Mouse (Mus musculus) heart, adult 2 months (tissue): ENCODE measurements around the gene 4933428G20Rik. TPM values are rescaled to one million over a fixed set of nuclear protein-coding genes. Genes with fewer than 3 reads are reported as not detected.
A peak's percentile ranks its signal among the peaks of the same experiment; 100 is the strongest.

Source experiments
- DNase-seq, 2 experiments: peaks; one replicate each; pipeline ENCODE4 v3.0.0; 2021
- H3K27ac ChIP-seq: fragments of 200-600 bp; 2 replicates; pipeline ENCODE4 v1.8.1; 2022
- H3K27me3 ChIP-seq: fragments of 200-500 bp; 2 replicates; pipeline ENCODE4 v1.6.1; 2012; ENCODE audit warnings: mild to moderate bottlenecking, low read length, inconsistent platforms, mixed read lengths; ENCODE audit not compliant: control insufficient read depth, insufficient read depth
- H3K36me3 ChIP-seq: fragments of 200-500 bp; 2 replicates; pipeline ENCODE4 v1.6.1; 2012; ENCODE audit warnings: low read length, inconsistent platforms; ENCODE audit not compliant: control insufficient read depth, insufficient read depth
- H3K4me1 ChIP-seq: fragments of 200-500 bp; 2 replicates; pipeline ENCODE4 v1.6.1; 2011; ENCODE audit warnings: low read length; ENCODE audit not compliant: control insufficient read depth, insufficient read depth
- H3K4me3 ChIP-seq: fragments of 200-600 bp; 2 replicates; pipeline ENCODE4 v1.8.1; 2022
- H3K79me2 ChIP-seq: fragments of 200-500 bp; replicated peaks from 2 replicates; pipeline ENCODE4 v1.6.1; 2012; ENCODE audit warnings: mild to moderate bottlenecking, inconsistent platforms, low read length, moderate library complexity, mixed read lengths; ENCODE audit not compliant: control insufficient read depth, insufficient read depth
- H3K9ac ChIP-seq: fragments of 200-500 bp; 2 replicates; pipeline ENCODE4 v1.6.1; 2012; ENCODE audit warnings: low read depth, mild to moderate bottlenecking, control low read depth, inconsistent platforms, low read length, mixed read lengths
- CTCF ChIP-seq: fragments of 200-600 bp; IDR thresholded peaks from 2 replicates; pipeline ENCODE4 v1.8.1; 2022; ENCODE audit warnings: antibody characterized with exemption, mild to moderate bottlenecking, moderate library complexity
- EP300 ChIP-seq: fragments of 200-500 bp; IDR thresholded peaks from 2 replicates; pipeline ENCODE4 v1.6.1; 2011; ENCODE audit warnings: low read depth, low read length, control low read depth; ENCODE audit not compliant: insufficient read depth
- POLR2A ChIP-seq: fragments of 200-500 bp; IDR thresholded peaks from 2 replicates; pipeline ENCODE4 v1.6.1; 2011; ENCODE audit warnings: mild to moderate bottlenecking, low read depth, low read length, control low read depth; ENCODE audit not compliant: insufficient read depth
- WGBS: fragments of 180-500 bp; shearing (Covaris S2); methylation state at CpG from one replicate; pipeline ENCODE4 v1.1.7; 2018; 5-methylcytosine and 5-hydroxymethylcytosine counted together
- intact Hi-C: fragments of 180-260 bp; cut with DNase I; formaldehyde crosslinking; loops from one replicate; pipeline ENCODE4 v1.15.1; 2025
- polyA plus RNA-seq: library from polyadenylated mRNA; depleted of rRNA; stranded (reverse); fragments of >200 nt; gene quantifications from 2 replicates; pipeline ENCODE4 v1.2.3, GENCODE M21; 2012
- total RNA-seq, 2 experiments: library from RNA; stranded (reverse); gene quantifications; 2 replicates each; pipeline ENCODE4 v1.2.3; 2021

The 4933428G20Rik gene
- total and polyA plus RNA-seq, 3 experiments: not detected

DNA sequence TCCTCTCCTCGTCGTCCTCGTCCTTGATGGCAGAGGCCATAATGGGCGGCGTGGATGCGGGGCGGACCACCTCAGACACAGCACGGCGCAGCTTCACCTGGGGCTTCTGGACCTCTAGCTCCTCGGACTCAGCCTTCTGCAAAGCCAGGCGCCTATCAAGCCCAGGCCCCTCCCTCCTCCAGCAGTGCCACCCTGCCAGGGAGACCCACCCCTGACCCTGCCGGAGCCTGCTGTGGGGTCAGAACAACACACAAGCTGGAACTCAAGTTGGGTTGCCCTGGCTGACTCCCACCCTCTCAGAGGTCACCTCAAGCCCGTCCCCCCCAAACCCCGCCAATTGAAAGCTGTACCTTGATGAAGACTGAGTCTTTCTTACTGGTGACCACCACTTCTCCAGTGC lies 23.0 kb upstream of the 4933428G20Rik start:
- intact Hi-C loops: no loop called here
- H3K79me2 ChIP-seq: no peaks in the 10 kb centered on the region
- TF ChIP-seq POLR2A (no peak), CTCF (no peak), EP300 (no peak)
- no peak for DNase-seq
- no peak overlapping the region for H3K9ac ChIP-seq
- no peak overlapping the region for H3K4me3 ChIP-seq
- no peaks in the 10 kb centered on the region for H3K4me1 ChIP-seq
- no peaks in the 10 kb centered on the region for H3K27me3 ChIP-seq
- H3K36me3 ChIP-seq: no peaks in the 10 kb centered on the region
- H3K27ac ChIP-seq: no peak overlapping the region
- 78% methylated on average over 14 of the region's 14 CpGs for WGBS

DNA sequence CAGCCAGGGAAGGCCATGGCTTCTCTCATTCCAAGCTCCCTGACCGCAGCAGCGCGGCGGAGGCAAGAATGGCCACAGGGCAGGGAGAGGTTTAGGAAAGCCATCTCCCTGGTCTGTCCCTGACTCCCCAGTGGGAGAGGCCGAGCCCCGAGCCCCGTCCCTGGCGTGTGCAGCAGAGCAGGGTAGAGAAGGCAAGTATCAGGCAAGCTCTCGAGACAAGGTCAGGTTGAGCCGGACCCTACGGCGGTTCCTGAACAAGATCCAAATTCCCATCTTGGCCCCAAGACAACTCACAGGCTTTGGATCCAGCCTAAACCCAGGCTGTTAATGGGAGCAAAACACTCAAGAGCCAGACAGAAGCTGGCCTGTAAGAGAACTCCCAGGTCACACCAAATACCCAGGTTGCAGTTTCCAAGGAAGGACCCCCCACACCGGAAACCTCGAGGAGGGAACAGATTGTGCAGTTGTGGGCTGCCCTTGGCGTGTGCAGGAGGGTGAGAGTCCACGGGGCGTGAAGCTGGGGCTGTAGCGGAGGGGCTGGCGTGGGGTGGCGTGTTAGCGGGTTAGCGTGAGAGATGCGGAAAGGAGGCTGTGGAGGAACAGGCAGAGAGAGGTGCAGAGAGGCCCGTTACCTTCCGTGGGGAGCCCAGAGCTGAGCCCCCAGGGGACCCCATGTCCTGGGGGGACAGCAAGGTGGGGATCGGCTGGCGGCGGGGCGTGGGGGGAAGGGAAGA lies 21.8 kb upstream of the 4933428G20Rik start:
- Histone ChIP-seq H3K79me2 (no peaks in the 10 kb centered on the region), H3K36me3 (no peaks in the 10 kb centered on the region), H3K4me3 (no peak overlapping the region), H3K4me1 (no peaks in the 10 kb centered on the region), H3K27ac (no peak overlapping the region), H3K27me3 (no peaks in the 10 kb centered on the region), H3K9ac (no peak overlapping the region)
- intact Hi-C loops: no loop called here
- no peak for TF ChIP-seq CTCF
- no peak for TF ChIP-seq POLR2A
- TF ChIP-seq EP300: no peak
- no peak for DNase-seq
- 75% methylated on average over 29 of the region's 29 CpGs for WGBS

DNA sequence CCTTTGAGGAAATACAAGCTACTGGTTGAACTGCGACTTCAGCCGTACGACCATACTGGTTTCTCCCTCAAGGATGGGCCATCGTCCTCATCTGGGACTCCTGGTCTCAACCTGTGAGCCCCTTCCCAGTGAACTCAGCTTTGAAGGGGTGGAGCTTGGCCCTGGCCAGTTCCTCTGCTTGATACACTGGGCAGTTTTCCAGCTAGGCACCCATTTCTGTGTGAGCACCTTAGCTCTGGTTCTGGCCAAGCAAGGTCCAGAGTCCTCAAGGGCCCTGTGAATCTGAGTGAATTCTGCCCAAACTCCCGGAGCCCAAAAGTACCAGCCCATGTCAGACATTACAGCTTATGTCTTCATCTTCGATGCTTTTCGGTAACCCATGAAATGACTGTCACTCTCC lies 20.4 kb upstream of the 4933428G20Rik start:
- no peaks in the 10 kb centered on the region for H3K79me2 ChIP-seq
- H3K36me3 ChIP-seq: no peaks in the 10 kb centered on the region
- intact Hi-C loops: no loop called here
- no peak overlapping the region for H3K4me3 ChIP-seq
- no peak overlapping the region for H3K9ac ChIP-seq
- DNase-seq: no peak
- no peaks in the 10 kb centered on the region for H3K4me1 ChIP-seq
- WGBS: 92% methylated on average over 7 of the region's 7 CpGs
- H3K27me3 ChIP-seq: no peaks in the 10 kb centered on the region
- TF ChIP-seq POLR2A: no peak
- no peak for TF ChIP-seq EP300
- TF ChIP-seq CTCF: no peak
- H3K27ac ChIP-seq: no peak overlapping the region

DNA sequence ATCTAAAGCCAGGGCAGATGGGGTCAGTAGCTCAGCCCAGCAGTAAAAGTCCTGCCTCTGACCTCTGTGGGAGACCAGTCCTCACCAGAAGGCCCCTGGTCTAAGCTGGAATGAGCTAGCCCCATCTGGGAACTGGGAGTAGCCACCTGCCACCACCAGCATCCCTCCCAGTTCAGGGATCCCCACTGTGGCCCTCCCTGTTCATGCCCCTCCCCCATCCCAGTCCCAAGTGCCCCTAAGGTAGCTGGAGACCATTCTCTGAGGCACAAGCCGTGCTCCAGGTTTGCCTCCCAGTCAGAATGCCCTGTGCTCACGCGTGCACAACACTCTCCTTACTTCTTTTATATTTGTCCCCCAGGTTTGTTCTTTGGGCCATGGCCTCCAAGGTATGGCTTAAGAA lies 12.9 kb upstream of the 4933428G20Rik start:
- H3K9ac ChIP-seq: no peak overlapping the region
- DNase-seq: no peak
- H3K79me2 ChIP-seq: no peaks in the 10 kb centered on the region
- no peaks in the 10 kb centered on the region for H3K27me3 ChIP-seq
- WGBS: 87% methylated on average over 3 of the region's 3 CpGs
- no peak overlapping the region for H3K27ac ChIP-seq
- no peaks in the 10 kb centered on the region; the same call in 1 of the 2 replicates for H3K4me1 ChIP-seq
- intact Hi-C loops: loop anchor here (5.0 kb wide), 1 partner anchor 36 kb away; no protein-coding TSS in a partner anchor
- TF ChIP-seq POLR2A (no peak), EP300 (no peak), CTCF (no peak)
- H3K36me3 ChIP-seq: no peaks in the 10 kb centered on the region
- no peak overlapping the region for H3K4me3 ChIP-seq

DNA sequence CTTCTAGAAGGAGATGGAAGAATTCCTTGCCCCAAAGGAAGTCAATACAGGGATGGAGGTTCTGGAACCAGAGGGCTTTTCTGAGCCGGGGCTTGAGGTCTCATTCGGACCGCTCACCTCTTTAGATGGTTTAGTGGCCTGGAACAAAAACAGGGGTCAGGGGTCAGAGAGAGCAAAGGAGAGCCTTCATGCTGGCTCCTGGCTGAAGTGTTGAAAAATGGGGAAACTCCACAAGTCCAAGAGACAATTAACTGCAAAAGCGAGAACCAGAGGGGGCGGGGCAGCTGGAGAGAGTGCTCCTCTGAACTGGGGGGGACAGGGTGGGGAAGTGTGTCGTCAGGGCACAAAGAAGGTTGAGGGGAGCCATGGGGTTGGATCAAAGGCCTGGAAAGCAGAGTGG lies 12.4 kb upstream of the 4933428G20Rik start:
- 66% methylated on average over 6 of the region's 6 CpGs for WGBS
- intact Hi-C loops: loop anchor here (5.0 kb wide), 1 partner anchor 35 kb away; no protein-coding TSS in a partner anchor
- no peaks in the 10 kb centered on the region for H3K27me3 ChIP-seq
- TF ChIP-seq EP300 (no peak), POLR2A (no peak), CTCF (no peak)
- H3K79me2 ChIP-seq: no peaks in the 10 kb centered on the region
- H3K9ac ChIP-seq: no peak overlapping the region
- DNase-seq: no peak
- H3K27ac ChIP-seq: no peak overlapping the region
- no peaks in the 10 kb centered on the region; the same call in 1 of the 2 replicates for H3K4me1 ChIP-seq
- H3K36me3 ChIP-seq: no peaks in the 10 kb centered on the region
- H3K4me3 ChIP-seq: no peak overlapping the region

DNA sequence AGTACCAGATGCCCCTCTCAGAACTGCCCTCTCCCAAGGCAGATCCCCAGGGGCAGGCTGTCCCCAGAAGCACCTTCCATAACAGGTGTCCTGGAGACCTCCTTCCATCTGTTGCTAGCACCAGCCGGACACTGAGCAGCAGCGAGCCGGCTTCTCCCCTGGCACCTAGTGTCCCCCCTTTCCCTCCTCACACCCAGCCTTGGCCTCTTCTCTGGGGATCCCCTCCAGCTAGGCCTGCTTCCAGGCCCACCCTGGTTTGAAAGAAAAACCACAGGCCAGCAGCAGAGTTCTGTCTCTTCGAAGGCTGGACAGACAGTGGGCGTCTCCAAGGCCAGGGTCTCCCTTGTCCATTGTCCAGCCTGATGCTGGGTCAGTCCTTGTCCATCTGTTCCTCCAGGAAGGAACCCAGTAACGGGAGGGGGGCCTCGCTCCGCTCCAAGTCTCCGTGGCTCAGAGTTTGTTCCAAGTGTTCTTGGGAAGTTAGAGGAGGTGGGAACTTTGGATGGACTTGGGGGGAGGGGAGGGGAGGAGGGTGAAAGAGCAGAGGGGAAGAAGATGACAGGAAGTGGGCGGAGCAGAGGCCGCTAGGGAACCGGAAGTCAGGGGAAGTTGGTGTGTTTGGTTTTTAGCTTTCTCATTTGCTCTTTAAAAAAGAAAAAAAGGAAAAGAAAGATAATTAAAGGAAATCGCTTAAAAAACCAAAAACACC lies 11.7 kb upstream of the 4933428G20Rik start:
- Histone ChIP-seq H3K4me1 (no peaks in the 10 kb centered on the region; the same call in 1 of the 2 replicates), H3K36me3 (no peaks in the 10 kb centered on the region), H3K79me2 (no peaks in the 10 kb centered on the region), H3K4me3 (peak overlapping the region; percentile 10; the same call in 1 of the 2 replicates), H3K27me3 (no peaks in the 10 kb centered on the region), H3K9ac (no peak overlapping the region), H3K27ac (no peak overlapping the region)
- 28% methylated on average over 13 of the region's 13 CpGs for WGBS
- DNase-seq: peak; percentile 56 to 63
- intact Hi-C loops: loop anchor here (5.0 kb wide), 1 partner anchor 35 kb away; no protein-coding TSS in a partner anchor
- TF ChIP-seq EP300 (no peak), POLR2A (no peak; the same call in 1 of the 2 replicates), CTCF (no peak; the same call in 1 of the 2 replicates)
